Mouse (Mus musculus) midbrain, embryonic 10.5 days (tissue): ENCODE measurements around the gene Slc25a13. TPM values are rescaled to one million over a fixed set of nuclear protein-coding genes. Genes with fewer than 3 reads are reported as not detected.
"Not testable (repeated sequence)": the region's sequence is repeated elsewhere in the genome, so short reads cannot be mapped to it uniquely, and the experiment has no call there.

ENCODE experiments used
- DNase-seq: peaks from one replicate; pipeline ENCODE4 v3.0.0-alpha.2; 2017; ENCODE audit warnings: low spot score
- H3K27ac ChIP-seq: fragments of 300-500 bp; sonication (generic); replicated peaks from 2 replicates; pipeline ENCODE4 v1.5.1; 2016; ENCODE audit warnings: mild to moderate bottlenecking
- H3K27me3 ChIP-seq: fragments of 300-500 bp; sonication (generic); 2 replicates; pipeline ENCODE4 v1.6.1; 2016; ENCODE audit warnings: low read depth, mild to moderate bottlenecking; ENCODE audit not compliant: poor library complexity, severe bottlenecking
- H3K36me3 ChIP-seq: fragments of 300-500 bp; sonication (generic); 2 replicates; pipeline ENCODE4 v1.6.1; 2016; ENCODE audit warnings: mild to moderate bottlenecking, moderate library complexity
- H3K4me1 ChIP-seq: fragments of 300-500 bp; sonication (generic); 2 replicates; pipeline ENCODE4 v1.6.1; 2016
- H3K4me3 ChIP-seq: fragments of 300-500 bp; sonication (generic); 2 replicates; pipeline ENCODE4 v1.5.1; 2016; ENCODE audit warnings: mild to moderate bottlenecking, moderate library complexity
- H3K9me3 ChIP-seq: fragments of 300-500 bp; sonication (generic); replicated peaks from 2 replicates; pipeline ENCODE4 v1.6.1; 2016; ENCODE audit warnings: mild to moderate bottlenecking
- WGBS: fragments of 180-500 bp; shearing (Covaris S2); methylation state at CpG from one replicate; pipeline ENCODE4 v1.1.7; 2016; 5-methylcytosine and 5-hydroxymethylcytosine counted together
- polyA plus RNA-seq: library from polyadenylated mRNA; unstranded; fragments of >200 nt; fragmentation: Nextera tagmentation; extraction: Ambion mirVana; gene quantifications from 2 replicates; pipeline ENCODE4 v1.2.1, GENCODE M21; 2016

The Slc25a13 gene
- polyA plus RNA-seq, 1 experiment from 2014 or later, result 47.4 TPM

- not testable (repeated sequence) for H3K9me3 ChIP-seq, H3K4me1 ChIP-seq, DNase-seq, H3K4me3 ChIP-seq, H3K27me3 ChIP-seq, H3K27ac ChIP-seq
- peaks cover 16% of the 10 kb centered on the region for H3K36me3 ChIP-seq
- 84% methylated on average over 3 of the region's 3 CpGs for WGBS
Observed at GRCm38 (mm10) chr6:6198056-6198455, 18.9 kb downstream of the Slc25a13 start.

GRCm38 (mm10) chr6:6197339-6197738, 19.6 kb downstream of the Slc25a13 start:
- Histone ChIP-seq H3K27ac (no peak overlapping the region), H3K4me1 (no peaks in the 10 kb centered on the region), H3K4me3 (no peak overlapping the region), H3K36me3 (peaks cover 16% of the 10 kb centered on the region), H3K27me3 (no peaks in the 10 kb centered on the region), H3K9me3 (no peaks in the 10 kb centered on the region)
- 93% methylated on average over 6 of the region's 6 CpGs for WGBS
- DNase-seq, result no peak

- no peak for DNase-seq
Observed at GRCm38 (mm10) chr6:6196527-6196926, 20.4 kb downstream of the Slc25a13 start.

GRCm38 (mm10) chr6:6194831-6195230, 22.1 kb downstream of the Slc25a13 start:
- 0 out of 2 replicates have a peak, but pooled peaks cover 4% of the 10 kb centered on the region for H3K36me3 ChIP-seq
- no peak for DNase-seq
- H3K27ac ChIP-seq, result no peak overlapping the region
- no peaks in the 10 kb centered on the region for H3K27me3 ChIP-seq
- no peaks in the 10 kb centered on the region for H3K4me1 ChIP-seq
- 92% methylated on average over 6 of the region's 6 CpGs for WGBS
- H3K4me3 ChIP-seq, result no peak overlapping the region
- no peaks in the 10 kb centered on the region for H3K9me3 ChIP-seq

More at GRCm38 (mm10) chr6:6196527-6196926, 20.4 kb downstream of the Slc25a13 start:
- Histone ChIP-seq H3K27ac (no peak overlapping the region), H3K27me3 (no peaks in the 10 kb centered on the region), H3K36me3 (peaks cover 16% of the 10 kb centered on the region), H3K9me3 (no peaks in the 10 kb centered on the region), H3K4me3 (no peak overlapping the region), H3K4me1 (no peaks in the 10 kb centered on the region)
- WGBS, result 87% methylated on average over 4 of the region's 4 CpGs

GRCm38 (mm10) chr6:6193906-6194305, 23.1 kb downstream of the Slc25a13 start:
- no peak overlapping the region for H3K4me3 ChIP-seq
- no peaks in the 10 kb centered on the region for H3K4me1 ChIP-seq
- H3K27ac ChIP-seq, result no peak overlapping the region
- no peak for DNase-seq
- no peaks in the 10 kb centered on the region for H3K9me3 ChIP-seq
- H3K27me3 ChIP-seq, result no peaks in the 10 kb centered on the region
- peaks cover 8% of the 10 kb centered on the region; the same call in 1 of the 2 replicates for H3K36me3 ChIP-seq
- 95% methylated on average over 13 of the region's 13 CpGs for WGBS

- Histone ChIP-seq H3K4me1 (0 out of 2 replicates have a peak, but pooled peaks cover under 1% of the 10 kb centered on the region), H3K27me3 (no peaks in the 10 kb centered on the region), H3K9me3 (no peaks in the 10 kb centered on the region), H3K4me3 (no peak overlapping the region), H3K36me3 (peaks cover 12% of the 10 kb centered on the region; the same call in 1 of the 2 replicates), H3K27ac (no peak overlapping the region)
- 95% methylated on average over 7 of the region's 7 CpGs for WGBS
- no peak for DNase-seq
Observed at GRCm38 (mm10) chr6:6192413-6192812, 24.6 kb downstream of the Slc25a13 start.

GRCm38 (mm10) chr6:6191596-6192337, 25.2 kb downstream of the Slc25a13 start:
- Histone ChIP-seq H3K27me3 (no peaks in the 10 kb centered on the region), H3K4me1 (0 out of 2 replicates have a peak, but pooled peaks cover 4% of the 10 kb centered on the region), H3K36me3 (peaks cover 12% of the 10 kb centered on the region; the same call in 1 of the 2 replicates), H3K4me3 (no peak overlapping the region), H3K27ac (no peak overlapping the region), H3K9me3 (no peaks in the 10 kb centered on the region)
- DNase-seq, result no peak
- WGBS, result 88% methylated on average over 8 of the region's 8 CpGs

- no peaks in the 10 kb centered on the region for H3K9me3 ChIP-seq
- 95% methylated on average over 6 of the region's 6 CpGs for WGBS
- no peak for DNase-seq
- H3K27ac ChIP-seq, result no peak overlapping the region
- 0 out of 2 replicates have a peak, but pooled peaks cover 4% of the 10 kb centered on the region for H3K4me1 ChIP-seq
- peaks cover 12% of the 10 kb centered on the region; the same call in 1 of the 2 replicates for H3K36me3 ChIP-seq
- no peak overlapping the region for H3K4me3 ChIP-seq
- H3K27me3 ChIP-seq, result no peaks in the 10 kb centered on the region
Observed at GRCm38 (mm10) chr6:6188970-6189369, 28.0 kb downstream of the Slc25a13 start.

- no peak for DNase-seq
Observed at GRCm38 (mm10) chr6:6186468-6186867, 30.5 kb downstream of the Slc25a13 start.

GRCm38 (mm10) chr6:6185735-6186068, 31.3 kb downstream of the Slc25a13 start:
- H3K36me3 ChIP-seq, result peaks cover 12% of the 10 kb centered on the region; the same call in 1 of the 2 replicates
- WGBS, result 93% methylated on average over 3 of the region's 3 CpGs
- H3K27me3 ChIP-seq, result no peaks in the 10 kb centered on the region
- no peak overlapping the region for H3K4me3 ChIP-seq
- 0 out of 2 replicates have a peak, but pooled peaks cover 7% of the 10 kb centered on the region for H3K4me1 ChIP-seq
- DNase-seq, result no peak
- H3K27ac ChIP-seq, result no peak overlapping the region
- H3K9me3 ChIP-seq, result no peaks in the 10 kb centered on the region

More at GRCm38 (mm10) chr6:6186468-6186867, 30.5 kb downstream of the Slc25a13 start:
- Histone ChIP-seq H3K36me3 (peaks cover 12% of the 10 kb centered on the region; the same call in 1 of the 2 replicates), H3K4me3 (no peak overlapping the region), H3K9me3 (no peaks in the 10 kb centered on the region), H3K27me3 (no peaks in the 10 kb centered on the region), H3K4me1 (0 out of 2 replicates have a peak, but pooled peaks cover 7% of the 10 kb centered on the region), H3K27ac (no peak overlapping the region)
- WGBS, result 89% methylated on average over 4 of the region's 4 CpGs

- Histone ChIP-seq H3K27ac (no peak overlapping the region), H3K9me3 (no peaks in the 10 kb centered on the region), H3K36me3 (peaks cover 14% of the 10 kb centered on the region), H3K4me3 (no peak overlapping the region), H3K27me3 (no peaks in the 10 kb centered on the region), H3K4me1 (0 out of 2 replicates have a peak, but pooled peaks cover 7% of the 10 kb centered on the region)
- DNase-seq, result no peak
- 93% methylated on average over 7 of the region's 7 CpGs for WGBS
Observed at GRCm38 (mm10) chr6:6184921-6185734, 31.8 kb downstream of the Slc25a13 start.

- Histone ChIP-seq H3K36me3 (peaks cover 22% of the 10 kb centered on the region), H3K4me1 (0 out of 2 replicates have a peak, but pooled peaks cover 7% of the 10 kb centered on the region), H3K27me3 (no peaks in the 10 kb centered on the region), H3K4me3 (no peak overlapping the region), H3K9me3 (no peaks in the 10 kb centered on the region), H3K27ac (no peak overlapping the region)
- DNase-seq, result no peak
- WGBS, result 69% methylated on average over 8 of the region's 8 CpGs
Observed at GRCm38 (mm10) chr6:6183601-6184000, 33.4 kb downstream of the Slc25a13 start.
